Mouse (Mus musculus): Measurements from ENCODE around the gene Idh3g.

The Idh3g gene

GRCm38 (mm10) chrX:73786364-73787224, at the start of gene Idh3g, which contains the start of gene Ssr4:
Gene Idh3g (minus strand): TSS chrX:73786897.
Gene Ssr4 (plus strand): TSS chrX:73787028.
- DNase-seq = peak; percentile 95

- DNase-seq = no peak
Measured at GRCm38 (mm10) chrX:73835731-73836130, 49.0 kb upstream of the Idh3g start.

GRCm38 (mm10) chrX:73824185-73825151, 37.8 kb upstream of the Idh3g start, which contains the start of gene Pdzd4:
Gene Pdzd4 (minus strand): TSS chrX:73824969.
- peak; percentile 76 for DNase-seq

- DNase-seq = no peak
Measured at GRCm38 (mm10) chrX:73823747-73824146, 37.0 kb upstream of the Idh3g start.

- DNase-seq = no peak
Measured at GRCm38 (mm10) chrX:73816596-73817314, 30.1 kb upstream of the Idh3g start.

- no peak for DNase-seq
Measured at GRCm38 (mm10) chrX:73815072-73815471, 28.4 kb upstream of the Idh3g start.

- no peak for DNase-seq
Measured at GRCm38 (mm10) chrX:73805814-73806213, 19.1 kb upstream of the Idh3g start.

- DNase-seq = peak; percentile 80
Measured at GRCm38 (mm10) chrX:73798502-73798901, 11.8 kb upstream of the Idh3g start.

- DNase-seq = no peak
Measured at GRCm38 (mm10) chrX:73797511-73797910, 10.8 kb upstream of the Idh3g start.

- no peak for DNase-seq
Measured at GRCm38 (mm10) chrX:73793505-73793904, 6.8 kb upstream of the Idh3g start.

GRCm38 (mm10) chrX:73793039-73793438, 6.3 kb upstream of the Idh3g start:
- no peak for DNase-seq

GRCm38 (mm10) chrX:73788501-73788900, 1.8 kb upstream of the Idh3g start:
- DNase-seq = no peak

GRCm38 (mm10) chrX:73787225-73787558, 495 bp upstream of the Idh3g start:
- DNase-seq = no peak

- DNase-seq = no peak
Measured at GRCm38 (mm10) chrX:73785666-73786065, 1.0 kb downstream of the Idh3g start.

GRCm38 (mm10) chrX:73782227-73782626, 4.5 kb downstream of the Idh3g start:
- no peak for DNase-seq

GRCm38 (mm10) chrX:73774802-73775483, 11.8 kb downstream of the Idh3g start:
- DNase-seq = peak; percentile 51

- peak; percentile 22 for DNase-seq
Measured at GRCm38 (mm10) chrX:73774168-73774760, 12.4 kb downstream of the Idh3g start, which contains the start of gene Srpk3. Gene Srpk3 (plus strand): TSS chrX:73774405.

GRCm38 (mm10) chrX:73767267-73767666, 19.4 kb downstream of the Idh3g start:
- peak; percentile 28 for DNase-seq

- peak; percentile 81 for DNase-seq
Measured at GRCm38 (mm10) chrX:73765311-73765710, 21.4 kb downstream of the Idh3g start.

GRCm38 (mm10) chrX:73758611-73759290, 27.9 kb downstream of the Idh3g start:
- DNase-seq = no peak

Measured in lung, postnatal 10 days (tissue).